Mouse (Mus musculus) hindbrain, embryonic 16.5 days (tissue): ENCODE measurements at regions not wholly inside any gene's neighbourhood (a gene's known extent, or its start where the extent isn't known, plus 50 kb on each side); places are given as distances from the start of the nearest gene placed in this dataset.
A peak's percentile ranks its signal among the peaks of the same experiment; 100 is the strongest.

Experiments
- ATAC-seq: fragments of 200-750 bp; cut with Nextera tagmentation; 2 replicates; pipeline ENCODE4 v1.8.0; 2017; ENCODE audit warnings: moderate TSS enrichment, moderate library complexity
- H3K27ac ChIP-seq: fragments of 300-500 bp; sonication (generic); 2 replicates; pipeline ENCODE4 v1.5.1; 2014; ENCODE audit warnings: low read depth, mild to moderate bottlenecking, control low read depth, low read length, moderate library complexity
- H3K27me3 ChIP-seq: fragments of 300-500 bp; sonication (generic); replicated peaks from 2 replicates; pipeline ENCODE4 v1.6.1; 2014; ENCODE audit warnings: low read length; ENCODE audit not compliant: control insufficient read depth, insufficient read depth
- H3K36me3 ChIP-seq: fragments of 300-500 bp; sonication (generic); 2 replicates; pipeline ENCODE4 v1.6.1; 2014; ENCODE audit warnings: mild to moderate bottlenecking, low read length, moderate library complexity, mixed read lengths; ENCODE audit not compliant: control insufficient read depth, insufficient read depth
- H3K4me1 ChIP-seq: fragments of 300-500 bp; sonication (generic); 2 replicates; pipeline ENCODE4 v1.6.1; 2014; ENCODE audit warnings: low read depth, low read length; ENCODE audit not compliant: control insufficient read depth, insufficient read depth
- H3K4me2 ChIP-seq: fragments of 300-500 bp; sonication (generic); 2 replicates; pipeline ENCODE4 v1.6.1; 2014; ENCODE audit warnings: mild to moderate bottlenecking, low read length, control low read depth, moderate library complexity
- H3K4me3 ChIP-seq: fragments of 300-500 bp; sonication (generic); 2 replicates; pipeline ENCODE4 v1.5.1; 2014; ENCODE audit warnings: mild to moderate bottlenecking, low read length, control low read depth, moderate library complexity
- H3K9ac ChIP-seq: fragments of 300-500 bp; sonication (generic); 2 replicates; pipeline ENCODE4 v1.6.1; 2014; ENCODE audit warnings: low read depth, mild to moderate bottlenecking, control low read depth, low read length, moderate library complexity
- H3K9me3 ChIP-seq: fragments of 300-500 bp; sonication (generic); 2 replicates; pipeline ENCODE4 v1.6.1; 2014; ENCODE audit warnings: mild to moderate bottlenecking, low read length, moderate library complexity; ENCODE audit not compliant: control insufficient read depth
- WGBS: fragments of 180-500 bp; shearing (Covaris S2); extraction: QIAGEN DNeasy Blood & Tissue Kit; methylation state at CpG from one replicate; pipeline ENCODE4 v1.1.7; 2014; 5-methylcytosine and 5-hydroxymethylcytosine counted together

DNA sequence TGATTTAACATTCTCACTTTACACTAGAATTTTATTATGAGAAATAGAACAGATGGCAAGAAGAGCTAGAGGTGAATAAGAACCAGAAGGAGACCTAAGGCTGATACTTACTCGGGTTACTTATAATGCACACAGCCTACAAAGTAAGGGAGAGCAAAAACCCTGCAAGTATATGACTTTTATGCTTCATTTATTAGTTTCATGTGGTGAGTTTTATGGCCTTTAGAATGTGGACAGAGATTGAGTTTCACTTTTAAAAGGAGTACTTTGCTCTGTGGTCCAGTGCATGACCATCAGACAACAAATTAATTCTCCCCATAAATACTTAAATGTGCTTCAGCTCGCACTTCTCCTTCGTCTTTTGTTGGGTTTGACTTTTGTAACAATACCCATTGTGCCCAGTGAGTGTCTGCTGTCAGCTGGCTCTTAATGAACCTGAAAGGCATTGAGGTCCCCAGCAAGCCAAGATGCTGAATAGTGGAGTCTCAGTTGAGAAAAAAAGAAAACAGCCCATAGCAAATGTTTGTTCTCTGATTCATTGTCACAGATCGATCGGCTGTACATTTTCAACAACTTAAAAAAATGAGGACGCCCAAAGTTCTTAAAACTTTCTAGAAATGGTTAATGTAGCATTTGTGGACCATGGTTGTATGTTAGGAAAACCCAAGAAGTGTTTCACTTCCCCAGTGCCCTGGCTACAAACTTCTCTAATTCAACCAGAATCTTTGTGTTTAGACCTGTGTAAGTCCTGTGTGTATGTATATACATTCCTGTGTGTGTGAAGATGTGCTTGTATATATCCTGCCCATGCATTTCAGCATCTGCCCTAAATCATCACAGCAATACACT, 194.5 kb downstream of the Gm5426 start:
- WGBS = 27% methylated on average over 6 of the region's 6 CpGs
- Histone ChIP-seq H3K9me3 (no peaks in the 10 kb centered on the region), H3K4me1 (no peaks in the 10 kb centered on the region; the same call in 1 of the 2 replicates), H3K4me2 (no peak overlapping the region), H3K4me3 (no peak overlapping the region), H3K27me3 (no peaks in the 10 kb centered on the region), H3K27ac (no peak overlapping the region), H3K9ac (no peak overlapping the region), H3K36me3 (no peaks in the 10 kb centered on the region)
- ATAC-seq = no peak

DNA sequence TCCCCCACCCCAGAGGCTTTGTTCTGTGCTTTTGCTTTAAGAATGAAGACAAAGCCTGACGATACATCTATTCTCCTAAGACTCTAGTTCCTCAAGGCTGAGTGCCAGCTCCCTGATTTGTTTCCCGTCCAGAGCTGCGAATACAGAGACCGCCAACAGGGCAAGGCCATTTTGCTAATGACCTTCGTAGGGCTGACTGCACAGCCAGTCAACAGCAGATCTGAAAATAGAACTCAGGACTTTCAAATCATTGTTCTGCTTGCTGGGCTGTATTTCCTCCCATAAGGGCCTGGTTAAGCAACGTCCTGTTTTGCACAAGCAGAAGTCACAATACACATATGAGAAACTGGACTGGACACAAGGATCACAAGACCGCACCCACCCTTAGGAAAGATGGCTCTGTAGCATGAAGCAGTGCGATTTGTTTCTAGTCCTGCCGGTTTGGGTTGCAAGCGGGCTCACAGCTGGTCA, 196.4 kb downstream of the Gm5426 start:
- no peak overlapping the region for H3K4me3 ChIP-seq
- H3K36me3 ChIP-seq = no peaks in the 10 kb centered on the region
- no peak overlapping the region; the same call in 1 of the 2 replicates for H3K9ac ChIP-seq
- H3K27me3 ChIP-seq = no peaks in the 10 kb centered on the region
- H3K4me2 ChIP-seq = no peak overlapping the region
- H3K4me1 ChIP-seq = no peaks in the 10 kb centered on the region; the same call in 1 of the 2 replicates
- peak; percentile 54; the same call in 1 of the 2 replicates for ATAC-seq
- no peak overlapping the region for H3K27ac ChIP-seq
- 59% methylated on average over 10 of the region's 10 CpGs for WGBS
- H3K9me3 ChIP-seq = no peaks in the 10 kb centered on the region

GRCm38 (mm10) chr10:96333224-96333623, 196.8 kb downstream of the Gm5426 start:
- WGBS = 85% methylated on average over 6 of the region's 6 CpGs
- Histone ChIP-seq H3K4me3 (no peak overlapping the region), H3K4me2 (no peak overlapping the region), H3K36me3 (no peaks in the 10 kb centered on the region), H3K9ac (no peak overlapping the region), H3K27ac (no peak overlapping the region), H3K27me3 (no peaks in the 10 kb centered on the region), H3K9me3 (no peaks in the 10 kb centered on the region), H3K4me1 (no peaks in the 10 kb centered on the region; the same call in 1 of the 2 replicates)
- ATAC-seq = no peak

DNA sequence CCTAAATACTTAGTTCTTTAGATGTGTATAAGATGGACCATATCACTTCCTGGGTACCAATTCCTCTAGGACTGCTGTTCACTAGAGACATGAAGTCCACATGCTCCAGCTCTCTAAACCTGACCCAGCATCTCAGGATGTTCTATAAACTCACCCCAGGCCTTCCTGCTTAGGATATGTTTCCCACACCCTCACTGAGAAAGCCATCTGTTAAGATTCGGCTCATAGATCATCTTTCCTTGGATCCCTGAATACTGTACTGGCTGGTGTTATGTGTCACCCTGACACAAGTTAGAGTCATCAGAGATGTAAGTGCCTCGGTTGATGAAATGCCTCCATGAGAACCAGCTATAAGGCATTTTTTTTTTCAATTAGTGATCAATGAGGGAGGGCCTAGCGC, 199.9 kb downstream of the Gm5426 start:
- Histone ChIP-seq H3K27ac (no peak overlapping the region), H3K9ac (no peak overlapping the region), H3K36me3 (no peaks in the 10 kb centered on the region), H3K27me3 (no peaks in the 10 kb centered on the region), H3K4me3 (no peak overlapping the region), H3K4me1 (no peaks in the 10 kb centered on the region; the same call in 1 of the 2 replicates), H3K9me3 (no peaks in the 10 kb centered on the region), H3K4me2 (no peak overlapping the region)
- no peak for ATAC-seq
- WGBS = 88% methylated on average over 3 of the region's 3 CpGs

DNA sequence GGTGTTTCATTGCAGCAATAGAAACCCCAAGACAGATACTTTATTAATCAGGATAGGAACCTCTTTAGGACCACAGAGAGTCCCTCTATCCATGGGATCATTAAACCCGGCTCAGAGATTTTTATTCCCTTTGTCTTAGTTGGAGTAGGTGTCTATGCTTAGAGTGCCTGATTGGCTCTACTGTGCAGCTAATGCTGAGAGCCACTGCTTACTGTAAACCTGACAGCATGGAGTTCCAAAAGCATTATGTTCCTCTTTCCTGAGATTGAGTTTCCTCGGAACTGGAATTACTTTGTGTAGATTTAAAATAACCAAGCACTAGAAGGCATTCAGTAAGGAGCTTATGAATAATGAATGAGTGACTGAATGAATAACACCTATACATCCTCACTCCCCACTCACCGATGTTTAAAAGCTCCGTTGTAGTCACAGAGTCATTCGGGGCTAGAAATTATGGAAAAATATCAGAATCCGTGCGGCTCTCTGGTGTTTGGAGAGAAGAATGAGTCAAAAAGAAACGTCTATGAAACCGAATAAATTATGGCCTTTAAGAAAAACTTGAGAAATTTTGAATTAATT, 200.8 kb downstream of the Gm5426 start:
- Histone ChIP-seq H3K9ac (no peak overlapping the region), H3K4me2 (no peak overlapping the region), H3K27me3 (no peaks in the 10 kb centered on the region), H3K9me3 (no peaks in the 10 kb centered on the region), H3K36me3 (no peaks in the 10 kb centered on the region), H3K4me3 (no peak overlapping the region), H3K27ac (no peak overlapping the region), H3K4me1 (no peaks in the 10 kb centered on the region; the same call in 1 of the 2 replicates)
- 50% methylated on average over 9 of the region's 9 CpGs for WGBS
- no peak for ATAC-seq

DNA sequence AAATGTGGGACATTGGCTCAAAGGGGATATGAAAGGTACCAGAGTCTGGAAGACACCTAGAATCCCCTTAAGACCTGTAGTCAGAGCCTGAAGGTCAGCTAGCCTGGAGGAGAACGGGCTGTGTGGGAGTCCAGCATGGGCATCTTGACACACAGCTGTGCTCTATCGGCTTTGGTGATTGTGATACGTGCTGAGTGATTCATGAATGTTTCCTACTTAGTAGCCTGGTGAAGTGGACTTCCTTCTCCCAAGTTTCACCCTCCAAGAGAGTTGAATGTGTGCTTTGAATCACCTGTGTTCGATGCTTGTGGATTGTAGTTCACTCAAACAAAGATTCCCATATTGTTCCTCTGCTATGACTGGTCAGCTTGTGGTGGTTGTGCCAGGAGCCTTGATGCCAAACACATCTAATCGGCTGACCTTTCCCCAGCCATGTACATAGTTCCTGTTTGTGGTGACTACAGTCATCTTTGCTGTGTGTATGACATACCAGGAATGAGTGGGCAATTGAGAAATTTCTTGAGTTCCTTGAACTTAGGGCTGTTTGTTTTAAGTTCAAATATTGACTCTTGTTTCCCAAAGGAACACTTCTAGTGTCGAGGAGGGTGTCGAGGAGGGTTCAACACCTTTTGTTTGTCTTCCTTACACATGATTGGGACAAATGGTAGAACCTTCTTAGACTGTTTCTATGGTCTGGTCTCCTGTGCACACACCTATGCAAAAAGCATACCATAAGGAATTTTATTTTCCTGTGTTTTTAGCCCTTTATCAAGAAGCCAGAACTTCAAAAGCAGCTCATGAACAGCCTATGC, 201.6 kb downstream of the Gm5426 start:
- H3K4me3 ChIP-seq = no peak overlapping the region
- no peak overlapping the region for H3K4me2 ChIP-seq
- ATAC-seq = no peak
- no peaks in the 10 kb centered on the region for H3K36me3 ChIP-seq
- no peaks in the 10 kb centered on the region for H3K9me3 ChIP-seq
- H3K27ac ChIP-seq = no peak overlapping the region
- H3K9ac ChIP-seq = no peak overlapping the region
- no peaks in the 10 kb centered on the region for H3K4me1 ChIP-seq
- H3K27me3 ChIP-seq = no peaks in the 10 kb centered on the region
- 86% methylated on average over 7 of the region's 7 CpGs for WGBS

GRCm38 (mm10) chr10:96338609-96338978, 202.2 kb downstream of the Gm5426 start:
- Histone ChIP-seq H3K4me1 (no peaks in the 10 kb centered on the region), H3K27ac (no peak overlapping the region), H3K9ac (no peak overlapping the region), H3K4me3 (no peak overlapping the region), H3K27me3 (no peaks in the 10 kb centered on the region), H3K36me3 (no peaks in the 10 kb centered on the region), H3K4me2 (no peak overlapping the region), H3K9me3 (no peaks in the 10 kb centered on the region)
- WGBS = 94% methylated on average over 2 of the region's 2 CpGs
- ATAC-seq = no peak

GRCm38 (mm10) chr10:96342476-96342875, 206.1 kb downstream of the Gm5426 start:
- Histone ChIP-seq H3K27me3 (no peaks in the 10 kb centered on the region), H3K9me3 (no peaks in the 10 kb centered on the region), H3K4me2 (no peak overlapping the region), H3K27ac (no peak overlapping the region), H3K9ac (no peak overlapping the region), H3K36me3 (no peaks in the 10 kb centered on the region), H3K4me1 (no peaks in the 10 kb centered on the region), H3K4me3 (no peak overlapping the region)
- ATAC-seq = no peak
- WGBS = 77% methylated on average over 3 of the region's 3 CpGs

DNA sequence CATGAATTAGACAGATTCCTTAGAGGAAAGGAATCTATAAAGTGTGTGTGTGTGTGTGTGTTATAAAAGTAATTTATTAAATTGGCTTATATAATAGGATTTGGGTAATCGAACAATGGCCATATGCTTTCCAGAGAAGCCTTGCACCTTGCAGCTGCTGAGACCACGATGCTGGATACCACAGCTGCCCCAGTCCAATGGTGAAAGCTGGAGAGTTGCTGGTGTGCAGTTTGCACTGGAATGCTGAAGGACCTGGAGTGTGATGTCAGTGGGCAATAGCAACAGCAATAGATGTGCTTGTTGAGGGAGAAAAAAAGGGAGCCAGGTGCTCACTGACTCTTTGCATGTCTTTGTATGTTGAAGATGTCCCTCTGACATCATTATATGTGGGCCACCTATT, 207.3 kb downstream of the Gm5426 start:
- H3K4me3 ChIP-seq = no peak overlapping the region
- H3K27ac ChIP-seq = no peak overlapping the region
- ATAC-seq = no peak
- no peaks in the 10 kb centered on the region for H3K9me3 ChIP-seq
- 83% methylated on average over 2 of the region's 2 CpGs for WGBS
- no peak overlapping the region for H3K9ac ChIP-seq
- H3K4me2 ChIP-seq = no peak overlapping the region
- H3K4me1 ChIP-seq = no peaks in the 10 kb centered on the region
- H3K27me3 ChIP-seq = no peaks in the 10 kb centered on the region
- H3K36me3 ChIP-seq = no peaks in the 10 kb centered on the region
